Mouse (Mus musculus) cerebellum, postnatal 4 days (tissue): ENCODE measurements around the gene Hivep1.

ENCODE experiments used
- DNase-seq, 2 experiments: peaks; one replicate each; pipeline ENCODE4 v3.0.0; 2022; ENCODE audit warnings: low spot score in 2 of 2, mixed read lengths in 1 of 2

Gene Hivep1

GRCm38 (mm10) chr13:42222401-42222800 lies 170.6 kb downstream of the Hivep1 start:
- no peak for DNase-seq

- no peak for DNase-seq
Observed at GRCm38 (mm10) chr13:42228849-42229248, 177.0 kb downstream of the Hivep1 start.

GRCm38 (mm10) chr13:42233741-42234419 lies 182.1 kb downstream of the Hivep1 start:
- no peak for DNase-seq

- no peak for DNase-seq
Observed at GRCm38 (mm10) chr13:42238520-42238919, 186.7 kb downstream of the Hivep1 start.

GRCm38 (mm10) chr13:42242131-42242530 lies 190.3 kb downstream of the Hivep1 start:
- DNase-seq = no peak
